Mouse (Mus musculus): Measurements from ENCODE around the gene Med7.

DNA sequence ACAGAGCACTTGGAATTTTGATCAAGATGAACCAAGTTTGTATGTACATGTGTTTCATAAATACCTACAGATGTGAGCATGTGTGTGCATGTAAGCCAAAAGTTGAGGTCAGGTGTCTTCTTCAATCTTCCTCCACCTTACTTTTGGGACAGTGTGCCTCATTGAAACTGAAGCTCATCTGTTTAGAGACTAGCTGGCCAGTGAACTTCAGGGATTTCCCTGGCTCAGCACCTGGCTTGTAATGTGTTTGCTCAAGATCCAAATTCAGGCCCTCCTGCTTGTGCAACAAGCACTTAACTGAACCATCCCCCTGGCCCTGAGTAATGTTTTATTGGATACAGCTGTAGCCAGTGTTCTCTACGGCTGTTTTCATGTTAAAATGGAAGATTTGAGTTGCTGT lies 18.3 kb upstream of the Med7 start:
- no peak for TF ChIP-seq EP300 (IDR thresholded peaks at IDR 0.05)
- TF ChIP-seq CTCF (IDR thresholded peaks at IDR 0.05), result no peak
